Mouse (Mus musculus) adrenal gland, adult 18-20 months (tissue): ENCODE measurements at regions not wholly inside any gene's neighbourhood (a gene's known extent, or its start where the extent isn't known, plus 50 kb on each side); places are given as distances from the start of the nearest gene placed in this dataset.

ENCODE experiments used
- DNase-seq, 2 experiments: peaks; one replicate each; pipeline ENCODE4 v3.0.0; 2021 to 2022; ENCODE audit warnings: low spot score in 2 of 2

GRCm38 (mm10) chr9:50257162-50257561 lies 87.6 kb downstream of the Rpl10-ps3 start:
- DNase-seq = no peak

- DNase-seq = no peak
Measured at GRCm38 (mm10) chr9:50244982-50245671, 99.6 kb downstream of the Rpl10-ps3 start.

- no peak for DNase-seq
Measured at GRCm38 (mm10) chr9:50240923-50241322, 103.8 kb downstream of the Rpl10-ps3 start.

GRCm38 (mm10) chr9:50235908-50236307 lies 108.9 kb downstream of the Rpl10-ps3 start:
- no peak for DNase-seq

GRCm38 (mm10) chr9:50234655-50235054 lies 110.1 kb downstream of the Rpl10-ps3 start:
- DNase-seq = no peak

GRCm38 (mm10) chr9:50232958-50233510 lies 111.7 kb downstream of the Rpl10-ps3 start:
- DNase-seq = no peak

GRCm38 (mm10) chr9:50210481-50210880 lies 134.3 kb downstream of the Rpl10-ps3 start:
- DNase-seq = no peak

- no peak for DNase-seq
Measured at GRCm38 (mm10) chr9:50199422-50200218, 145.1 kb downstream of the Rpl10-ps3 start.

GRCm38 (mm10) chr9:50192400-50193110 lies 152.2 kb downstream of the Rpl10-ps3 start:
- DNase-seq = no peak

GRCm38 (mm10) chr9:50191136-50191535 lies 153.6 kb downstream of the Rpl10-ps3 start:
- no peak for DNase-seq

GRCm38 (mm10) chr9:50188576-50189070 lies 156.1 kb downstream of the Rpl10-ps3 start:
- DNase-seq = no peak

- no peak for DNase-seq
Measured at GRCm38 (mm10) chr9:50181360-50181759, 163.4 kb downstream of the Rpl10-ps3 start.

GRCm38 (mm10) chr9:50176131-50176530 lies 168.6 kb downstream of the Rpl10-ps3 start:
- no peak for DNase-seq

GRCm38 (mm10) chr9:50171826-50172464 lies 172.8 kb downstream of the Rpl10-ps3 start:
- DNase-seq = peak; percentile 31 to 37

- no peak for DNase-seq
Measured at GRCm38 (mm10) chr9:50171164-50171563, 173.6 kb downstream of the Rpl10-ps3 start.

GRCm38 (mm10) chr9:50170637-50171036 lies 174.1 kb downstream of the Rpl10-ps3 start:
- no peak for DNase-seq

- DNase-seq = no peak
Measured at GRCm38 (mm10) chr9:50154618-50155017, 190.2 kb downstream of the Rpl10-ps3 start.

GRCm38 (mm10) chr9:50150091-50150490 lies 194.7 kb downstream of the Rpl10-ps3 start:
- no peak for DNase-seq

GRCm38 (mm10) chr9:50142756-50143155 lies 202.0 kb downstream of the Rpl10-ps3 start:
- DNase-seq = no peak

- DNase-seq = no peak
Measured at GRCm38 (mm10) chr9:50142091-50142490, 202.7 kb downstream of the Rpl10-ps3 start.

GRCm38 (mm10) chr9:50141176-50141575 lies 203.6 kb downstream of the Rpl10-ps3 start:
- DNase-seq = no peak
